Mouse (Mus musculus) ES-Bruce4 (cell line): ENCODE measurements around the gene Mapkapk3.

Experiments used
- CTCF ChIP-seq: IDR thresholded peaks from one replicate; pipeline ENCODE4 v1.8.1; 2011; ENCODE audit warnings: low read depth, low read length
- EP300 ChIP-seq: IDR thresholded peaks from 2 replicates; pipeline ENCODE4 v1.6.1; 2011; ENCODE audit warnings: low read depth, low read length; ENCODE audit not compliant: insufficient read depth
- POLR2A ChIP-seq: IDR thresholded peaks from one replicate; pipeline ENCODE4 v1.8.1; 2011; ENCODE audit warnings: low read length; ENCODE audit not compliant: insufficient read depth

GRCm38 (mm10) chr9:107249154-107249553 is 40.5 kb downstream of the Mapkapk3 start:
- no peak for TF ChIP-seq CTCF
- TF ChIP-seq POLR2A: no peak
- no peak for TF ChIP-seq EP300
